Mouse (Mus musculus) kidney, adult 11 months (tissue): Measurements from ENCODE around the gene Hnrnpu.
A peak's percentile ranks its signal among the peaks of the same experiment; 100 is the strongest.
"Not testable (repeated sequence)": the region's sequence is repeated elsewhere in the genome, so short reads cannot be mapped to it uniquely, and the experiment has no call there.

ENCODE experiments used
- DNase-seq: peaks from one replicate; pipeline ENCODE4 v3.0.0; 2022

Gene Hnrnpu

DNA sequence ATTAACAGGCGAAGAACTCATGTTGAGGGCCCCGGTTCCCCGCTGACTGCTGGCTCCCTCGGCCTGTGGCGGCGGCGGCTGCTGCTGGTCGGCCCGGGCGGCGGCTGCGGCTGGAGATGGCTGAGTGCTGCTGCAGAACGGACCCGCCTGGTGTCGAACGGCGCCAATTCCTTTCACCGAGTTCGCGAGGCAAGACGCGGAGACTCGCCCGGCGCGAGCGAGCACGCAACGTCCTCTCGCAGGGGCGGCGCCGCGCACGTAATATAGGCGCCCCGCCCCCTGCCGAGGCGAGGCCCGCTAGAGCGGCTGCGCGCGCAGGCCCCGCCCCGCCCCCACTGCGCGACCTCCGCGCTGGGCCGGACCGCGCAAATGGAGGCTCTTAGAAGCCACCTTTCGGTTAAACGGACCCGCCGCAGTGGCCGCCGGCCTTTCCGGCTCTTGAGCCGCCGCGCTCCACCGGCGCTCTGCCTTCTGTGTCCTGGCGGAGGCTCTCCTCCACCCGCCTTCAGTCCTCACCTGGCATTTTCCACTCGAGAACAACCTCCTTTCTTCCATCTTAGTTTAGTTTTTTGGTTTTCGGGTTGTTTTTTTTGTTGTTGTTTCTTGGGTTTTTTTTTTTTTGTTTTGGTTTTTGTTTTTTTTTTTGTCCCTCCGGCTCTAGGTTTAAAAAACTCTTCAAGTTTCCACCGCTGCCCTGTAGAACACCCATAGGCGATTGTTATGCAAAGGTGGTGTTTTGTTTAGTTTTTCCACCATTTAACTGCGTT is at the start of gene Hnrnpu:
Hnrnpu (minus strand) TSS at position 247 of the 767 bp plus-strand sequence.
- peak; percentile 96 for DNase-seq

DNA sequence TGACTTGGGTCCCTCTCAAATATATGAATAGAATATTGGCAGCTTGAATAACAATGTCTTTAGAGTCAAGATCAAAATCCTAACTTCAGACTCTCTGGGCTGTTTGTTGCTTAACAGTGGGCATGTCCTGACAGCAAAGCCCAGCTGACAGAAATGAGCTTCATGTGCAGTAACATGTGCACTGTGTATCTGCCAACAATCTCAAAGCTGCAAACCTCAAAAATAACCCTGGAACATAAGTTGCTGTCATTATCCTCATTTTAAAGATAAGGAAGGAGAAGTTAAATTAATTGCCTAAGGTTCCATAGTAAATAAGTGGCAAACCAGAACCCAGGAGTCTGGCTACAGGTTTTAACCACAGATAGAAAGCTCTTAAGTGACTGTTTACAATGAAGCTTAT is 44.6 kb upstream of the Hnrnpu start:
- no peak for DNase-seq

DNA sequence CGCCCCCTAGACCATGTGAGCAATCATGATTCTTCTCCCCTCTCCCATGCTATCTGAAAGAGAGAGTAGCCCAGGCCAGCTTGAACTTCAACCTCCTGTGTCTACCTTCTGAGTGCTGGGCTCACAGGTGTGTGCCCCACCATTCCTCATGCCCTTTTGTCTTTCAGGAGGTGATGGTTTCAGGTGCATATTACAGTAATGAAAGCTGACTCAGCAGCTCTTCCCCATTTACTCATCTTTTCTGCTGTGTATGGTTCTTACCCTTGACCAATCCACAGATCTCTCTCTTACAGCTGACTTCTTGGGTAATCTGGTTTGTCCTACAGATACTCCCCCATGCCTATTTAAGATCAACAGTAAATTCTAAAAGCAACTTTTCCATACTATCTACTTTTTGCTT is 41.6 kb upstream of the Hnrnpu start:
- DNase-seq, result no peak

DNA sequence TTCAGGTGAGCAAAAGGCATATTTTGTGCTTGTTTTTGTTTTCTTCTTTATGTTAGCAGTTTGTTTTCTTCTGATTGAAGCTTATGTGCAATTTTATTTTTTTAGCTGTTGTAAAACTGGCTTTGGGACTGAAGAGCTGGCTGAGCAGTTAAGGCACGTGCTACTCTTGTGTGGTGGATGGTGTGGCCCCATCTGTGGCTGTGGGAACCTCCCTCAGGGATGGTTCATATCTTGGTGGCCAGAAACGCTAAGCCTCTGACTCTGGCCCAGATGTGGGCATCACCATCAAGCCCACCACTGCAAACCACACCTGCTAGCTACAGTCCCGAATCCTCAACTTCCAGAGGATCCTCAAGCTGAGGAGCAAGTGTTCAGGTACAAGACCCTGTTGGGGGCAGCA is 40.5 kb upstream of the Hnrnpu start:
- no peak for DNase-seq

DNA sequence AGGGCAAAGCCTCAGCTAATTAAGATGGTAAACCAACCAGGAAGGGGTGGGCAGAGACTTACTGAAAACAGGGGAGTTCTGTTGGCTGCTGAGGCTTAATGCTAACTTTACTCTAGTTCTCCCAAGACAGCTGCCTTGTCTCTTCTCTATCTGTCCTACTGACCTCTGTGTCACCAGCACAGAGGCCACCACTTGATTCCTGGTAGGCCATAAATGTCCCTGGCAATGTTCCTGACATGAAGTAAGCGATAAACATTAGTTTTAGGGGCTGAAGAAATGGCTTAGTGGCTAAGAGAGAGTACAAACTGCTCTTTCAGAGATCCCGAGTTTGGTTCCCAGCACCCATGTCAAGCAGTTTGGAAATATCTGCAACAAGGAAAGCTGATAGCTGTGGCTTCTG is 39.3 kb upstream of the Hnrnpu start:
- DNase-seq, result no peak

DNA sequence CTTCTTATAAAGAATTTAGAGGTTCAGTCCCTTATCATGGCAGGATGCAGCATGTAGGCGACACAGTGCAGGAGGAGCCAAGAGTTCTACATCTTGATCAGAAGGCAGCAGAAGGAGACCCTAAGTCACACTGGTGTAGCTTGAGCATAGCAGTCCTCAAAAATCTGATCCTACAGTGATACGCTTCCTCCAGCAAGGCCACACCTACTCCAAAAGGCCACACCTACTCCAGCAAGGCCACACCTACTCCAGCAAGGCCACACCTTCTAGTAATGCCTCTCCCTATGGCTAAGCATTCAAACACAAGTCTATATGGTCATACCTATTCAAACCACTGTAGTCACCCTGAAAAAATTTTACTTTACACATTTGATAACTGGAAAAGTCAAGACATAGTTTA is 38.5 kb upstream of the Hnrnpu start:
- DNase-seq, result no peak

DNA sequence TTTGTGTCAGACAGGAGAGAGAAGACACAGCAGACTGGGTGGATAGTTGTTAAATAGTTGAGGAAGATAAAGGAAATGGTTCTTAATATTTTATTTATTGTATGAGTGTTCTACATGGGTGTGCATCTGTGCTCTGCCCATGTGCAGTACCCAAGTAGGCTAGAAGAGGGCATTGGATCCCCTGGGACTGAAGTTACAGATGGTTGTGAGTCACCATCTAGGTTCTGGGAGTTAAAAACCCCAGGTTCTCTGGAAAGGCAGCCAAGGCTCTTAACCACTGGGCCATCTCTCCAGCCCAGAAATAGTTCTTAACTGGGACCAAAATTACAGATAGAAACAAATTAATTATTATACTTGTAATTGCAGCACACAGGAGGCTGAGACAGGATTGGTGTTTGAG is 37.8 kb upstream of the Hnrnpu start:
- no peak for DNase-seq

DNA sequence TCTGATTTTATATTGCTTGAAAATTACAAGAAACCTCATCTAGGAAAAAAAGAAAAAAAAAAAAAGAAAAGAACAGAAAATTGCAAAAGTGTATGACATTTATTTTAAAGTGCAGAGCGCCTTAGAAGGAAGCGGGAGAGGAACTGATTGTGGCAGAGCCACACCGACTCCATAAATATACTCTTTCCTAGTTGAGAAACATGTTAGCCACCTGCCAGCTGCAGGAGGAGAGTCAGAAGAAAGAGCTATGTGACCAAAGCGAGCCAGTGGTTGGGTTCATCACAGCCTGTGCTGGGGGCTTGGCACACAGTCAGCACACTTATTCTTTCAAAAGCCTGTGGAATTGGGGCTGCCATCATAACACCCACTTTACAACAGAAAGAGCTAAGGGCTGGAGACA is 35.1 kb upstream of the Hnrnpu start:
- no peak for DNase-seq

DNA sequence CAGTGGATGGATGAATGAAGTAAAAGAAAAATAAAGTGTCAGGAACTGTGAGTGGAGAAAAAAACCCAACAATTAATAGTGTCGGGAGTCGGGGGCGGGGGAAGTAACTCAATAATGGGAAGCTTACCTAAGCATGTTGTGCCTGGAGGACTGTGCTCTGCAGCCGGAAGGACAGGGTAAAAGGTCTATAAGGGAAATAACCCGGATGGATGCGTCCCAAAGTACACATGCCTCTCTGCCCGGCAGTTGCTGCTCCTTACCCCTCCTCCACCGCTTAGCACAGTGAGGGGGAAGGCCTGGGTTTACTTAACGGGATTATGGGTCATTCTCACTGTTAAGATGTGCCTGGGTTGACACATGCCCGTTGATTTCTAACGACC is 31.7 kb upstream of the Hnrnpu start:
- DNase-seq, result peak; percentile 71

DNA sequence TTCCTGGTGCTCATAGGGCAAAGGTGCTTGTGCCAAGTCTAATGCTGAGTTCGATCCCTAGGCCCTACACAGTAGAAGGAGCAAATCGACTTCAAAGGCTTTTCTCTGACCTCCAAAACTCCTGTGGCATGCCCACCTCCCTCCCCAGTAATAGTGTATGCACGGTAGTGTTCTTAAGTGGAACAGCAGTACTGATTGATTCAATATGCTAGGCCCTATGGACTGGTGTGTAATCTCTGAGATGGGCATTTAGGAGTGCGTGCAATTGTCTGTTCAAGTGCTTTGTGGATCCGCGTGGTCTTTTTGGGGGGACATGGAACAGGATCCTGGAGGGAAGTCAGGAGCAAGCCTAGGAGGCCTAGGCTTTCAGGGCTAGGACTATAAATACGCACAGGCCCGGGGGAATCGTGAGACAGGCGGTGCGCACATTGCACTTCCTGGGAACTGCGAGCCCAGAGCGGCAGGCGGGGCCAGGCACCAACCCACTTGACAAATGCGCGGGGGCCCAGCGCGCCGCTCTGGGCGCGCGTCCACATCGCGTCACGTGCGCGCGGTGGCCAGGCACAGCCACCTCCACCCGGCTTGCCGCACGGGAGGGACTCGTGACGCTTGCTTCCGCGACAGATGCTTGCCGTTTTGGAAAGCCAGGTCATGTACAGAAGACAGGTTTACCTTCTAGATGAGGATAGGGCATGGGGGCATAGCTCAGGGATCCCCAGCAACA is 31.1 kb upstream of the Hnrnpu start:
- DNase-seq, result peak; percentile 94

DNA sequence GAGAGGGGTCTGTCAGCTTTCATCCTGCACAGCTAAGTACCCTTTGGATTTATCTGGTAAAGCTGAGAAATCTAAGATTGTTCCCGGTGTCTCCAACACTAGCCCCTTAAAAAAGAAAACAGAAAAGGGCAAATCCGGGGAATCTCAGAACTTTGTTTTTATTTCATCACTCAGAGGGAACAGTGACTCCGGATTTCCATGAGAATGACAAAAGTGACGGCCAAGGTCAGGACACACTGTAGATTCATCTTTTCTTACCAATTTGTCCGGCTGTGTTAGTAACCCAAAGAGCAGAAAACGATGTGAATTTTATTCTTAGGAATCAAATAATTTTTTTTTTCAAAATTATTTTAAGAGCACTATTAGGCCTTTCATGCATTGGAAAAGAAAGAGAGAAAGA is 30.5 kb upstream of the Hnrnpu start:
- no peak for DNase-seq

DNA sequence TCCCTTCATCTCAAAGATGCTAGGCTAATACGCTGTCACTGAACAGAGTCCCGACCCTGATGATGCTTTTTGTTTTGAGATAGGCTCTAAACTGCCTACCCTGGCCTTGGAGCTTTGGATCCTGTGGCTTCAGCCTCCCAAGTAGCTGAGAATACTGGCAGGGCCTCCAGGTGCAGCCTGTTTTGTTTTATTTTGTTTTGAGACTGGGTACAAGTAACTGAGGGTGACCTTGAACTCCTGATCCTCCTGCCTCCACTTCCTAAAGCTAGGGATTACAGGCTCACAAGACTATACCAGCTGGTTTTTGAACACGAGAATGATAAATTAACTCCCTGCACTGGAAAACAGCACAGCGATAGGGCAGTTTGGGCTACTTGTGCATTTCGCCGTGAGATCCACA is 27.6 kb upstream of the Hnrnpu start:
- DNase-seq, result no peak

DNA sequence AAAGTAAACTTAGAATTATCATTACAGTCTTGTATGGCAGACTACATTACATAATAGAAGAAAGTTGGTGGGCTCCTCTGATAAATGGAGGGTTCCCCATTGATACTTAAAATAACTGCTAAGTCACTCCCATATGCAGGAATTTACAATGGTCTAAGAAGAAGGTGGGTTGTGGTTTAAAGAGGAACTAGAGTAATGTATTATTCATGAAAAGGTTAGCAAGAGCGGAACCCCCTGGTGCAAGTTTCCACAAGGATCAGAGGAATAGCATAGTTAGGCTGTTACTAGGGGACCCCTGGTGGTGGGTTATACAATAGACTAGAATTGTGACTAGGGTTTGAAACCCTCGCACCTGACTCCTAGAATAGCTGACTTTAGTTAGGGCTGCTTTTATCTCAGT is 23.1 kb upstream of the Hnrnpu start:
- no peak for DNase-seq

DNA sequence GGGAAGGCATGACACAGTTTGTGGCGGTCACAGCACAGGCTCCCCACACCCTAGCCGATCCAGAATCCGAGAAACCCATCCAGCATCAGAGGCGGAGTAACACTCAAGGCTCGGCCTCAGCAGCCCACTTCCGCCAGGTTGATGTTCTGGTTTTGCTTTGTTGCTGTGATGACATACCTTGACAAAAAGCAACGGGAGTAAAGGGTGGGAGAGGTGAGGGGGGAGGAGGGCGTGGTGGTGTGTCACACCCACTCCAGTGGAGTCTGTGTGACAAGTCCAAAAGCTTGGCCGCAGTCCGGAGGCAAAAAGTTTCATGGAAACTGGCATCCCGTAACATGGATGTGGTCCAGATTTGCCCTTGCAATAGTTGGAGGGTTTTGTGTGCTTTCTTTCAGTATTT is 22.7 kb upstream of the Hnrnpu start:
- DNase-seq, result no peak

DNA sequence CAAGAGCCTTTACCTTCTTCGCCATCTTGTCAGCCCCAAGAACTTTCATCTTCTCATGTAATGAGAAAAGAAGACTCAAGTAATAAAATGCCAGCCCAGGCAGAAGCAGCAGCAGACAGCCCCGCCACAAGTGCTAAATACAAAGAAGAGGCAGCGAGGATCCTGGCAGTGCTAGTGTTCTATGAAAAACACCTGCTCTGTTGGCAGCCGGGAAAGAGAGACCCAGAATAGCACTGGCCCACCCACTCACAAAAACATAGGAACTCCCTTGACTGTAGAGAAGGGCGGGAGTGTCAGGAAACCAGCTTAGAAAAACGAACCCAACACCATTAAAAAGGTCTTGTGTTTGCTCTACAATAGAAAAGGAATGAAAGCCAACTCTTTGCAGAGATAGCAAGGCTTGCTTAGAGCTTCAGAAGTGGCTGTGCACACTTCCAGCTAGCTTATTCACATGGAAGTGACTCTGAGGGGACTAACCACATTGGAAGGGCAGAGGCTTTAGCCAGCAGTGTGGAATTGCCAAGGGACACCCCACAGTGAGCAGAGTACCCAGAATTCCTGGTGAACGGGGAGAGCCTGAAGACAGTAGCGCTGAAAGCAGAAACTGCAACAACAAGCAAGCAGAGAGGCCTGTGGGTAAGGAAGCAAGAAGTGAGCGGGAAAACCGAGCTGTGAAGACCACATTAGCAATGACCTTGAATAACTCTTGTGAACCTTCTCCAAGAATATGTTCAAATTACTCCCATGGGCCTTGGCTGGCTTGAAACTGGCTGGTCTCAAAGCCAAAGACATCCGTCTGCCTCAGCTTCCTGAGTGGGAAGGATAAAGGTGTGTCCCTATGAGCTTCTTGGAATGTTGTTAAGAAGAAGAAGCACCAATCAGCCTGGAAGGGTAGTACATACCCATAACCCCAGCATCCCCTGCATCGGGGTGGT is 20.4 kb upstream of the Hnrnpu start:
- no peak for DNase-seq

DNA sequence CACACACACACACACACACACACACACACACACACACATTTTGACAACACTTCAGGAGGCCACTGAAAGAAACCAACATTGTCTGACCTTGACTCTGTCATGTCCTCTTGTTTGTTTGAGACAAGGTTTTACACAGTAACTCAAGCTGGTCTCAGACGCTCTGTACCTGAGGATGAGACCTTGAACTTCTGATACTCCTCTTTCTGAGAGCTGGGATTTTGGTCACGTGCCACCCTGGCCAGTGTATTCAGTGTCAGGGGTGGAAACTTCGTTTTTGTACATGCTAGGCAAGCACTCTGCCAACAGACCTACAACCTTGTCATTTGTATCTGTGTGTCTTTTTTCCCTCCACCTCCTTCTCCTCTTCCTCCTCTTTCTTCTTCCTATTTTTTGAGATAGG is 17.0 kb upstream of the Hnrnpu start:
- DNase-seq, result no peak

DNA sequence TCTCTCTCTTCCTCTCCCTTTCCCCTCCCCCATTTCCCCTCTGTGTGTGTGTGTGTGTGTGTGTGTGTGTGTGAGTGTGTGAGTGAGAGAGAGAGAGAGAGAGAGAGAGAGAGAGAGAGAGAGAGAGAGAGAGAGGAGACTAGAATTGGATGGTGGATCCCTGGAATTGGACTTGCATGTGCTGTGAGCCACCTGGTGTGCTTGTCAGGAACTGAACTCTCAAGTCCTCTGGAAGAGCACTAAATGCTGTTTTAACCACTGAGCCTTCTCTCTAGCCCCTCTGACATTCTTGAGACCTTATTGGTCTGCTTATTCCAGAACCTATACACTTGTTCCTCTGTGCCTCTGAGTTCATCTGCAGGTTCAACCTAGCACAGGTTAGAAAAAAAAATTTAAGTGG is 14.0 kb upstream of the Hnrnpu start:
- DNase-seq, result no peak

DNA sequence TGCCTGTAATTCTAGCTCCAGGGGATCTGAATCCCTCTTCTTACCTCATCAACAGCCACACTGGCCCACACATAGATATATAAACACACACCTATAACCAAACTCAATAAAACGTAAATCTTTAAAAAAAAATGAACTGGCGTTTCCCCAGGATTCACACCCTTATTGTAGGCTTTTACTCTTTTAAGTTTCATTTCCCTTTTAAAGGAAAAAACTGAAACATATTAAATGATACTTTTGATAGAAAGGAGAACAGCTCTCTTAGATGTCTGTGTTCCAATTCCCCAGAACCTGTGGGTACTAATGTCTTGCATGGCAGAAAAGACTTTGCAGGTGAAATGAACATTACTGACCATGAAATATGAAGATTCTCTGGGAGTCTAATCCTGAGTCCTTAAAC is 13.2 kb upstream of the Hnrnpu start:
- no peak for DNase-seq

DNA sequence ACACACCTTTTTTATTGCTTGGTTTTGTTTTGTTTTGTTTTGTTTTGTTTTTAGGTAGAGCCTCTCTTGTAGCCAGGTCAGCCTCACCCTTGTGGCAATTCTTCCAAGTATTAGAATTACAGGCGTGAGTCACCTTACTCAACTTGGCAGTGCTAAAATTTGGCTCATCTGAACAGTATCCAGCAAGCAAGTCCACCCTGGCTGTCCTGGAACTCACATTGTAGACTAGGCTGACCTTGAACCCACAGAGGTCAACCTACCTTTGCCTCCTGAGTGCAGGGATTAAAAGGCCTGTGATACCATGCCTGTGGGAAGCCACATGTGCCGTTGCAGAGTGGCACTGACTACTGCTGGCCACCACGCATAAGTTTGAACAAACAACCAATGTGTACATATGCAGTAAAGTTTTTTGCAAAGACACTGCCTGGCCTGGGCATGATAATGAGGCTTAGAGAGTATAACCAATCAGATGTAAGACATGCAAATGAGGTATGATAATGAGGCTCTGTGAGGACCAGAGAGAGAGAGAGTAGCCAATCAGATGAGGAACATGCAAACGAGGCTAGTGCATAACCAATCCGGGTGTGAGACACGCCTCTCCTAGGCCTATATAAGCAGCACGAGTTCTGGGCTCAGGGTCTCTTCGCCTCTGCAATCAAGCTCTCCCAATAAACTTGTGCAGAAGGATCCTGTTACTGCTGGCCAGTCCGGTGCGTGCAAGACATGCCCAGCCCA is 6.6 kb upstream of the Hnrnpu start:
- not testable (repeated sequence) for DNase-seq

DNA sequence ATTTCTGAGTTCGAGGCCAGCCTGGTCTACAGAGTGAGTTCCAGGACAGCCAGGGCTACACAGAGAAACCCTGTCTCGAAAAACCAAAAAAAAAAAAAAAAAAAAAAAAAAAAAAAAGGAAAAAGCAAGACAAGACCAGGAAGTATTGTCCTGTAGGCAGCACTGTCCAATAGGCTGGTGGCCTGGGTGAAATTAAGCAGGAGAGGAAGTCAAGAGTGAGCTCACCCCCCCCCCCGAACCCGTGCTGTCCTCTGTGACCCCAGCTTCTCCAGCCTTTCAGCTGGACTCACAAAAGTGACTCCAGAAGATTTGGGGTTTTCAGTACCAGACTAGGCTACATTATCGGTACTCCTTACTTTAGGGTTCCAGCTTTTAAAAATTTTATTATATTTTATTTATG is 5.0 kb upstream of the Hnrnpu start:
- no peak for DNase-seq

DNA sequence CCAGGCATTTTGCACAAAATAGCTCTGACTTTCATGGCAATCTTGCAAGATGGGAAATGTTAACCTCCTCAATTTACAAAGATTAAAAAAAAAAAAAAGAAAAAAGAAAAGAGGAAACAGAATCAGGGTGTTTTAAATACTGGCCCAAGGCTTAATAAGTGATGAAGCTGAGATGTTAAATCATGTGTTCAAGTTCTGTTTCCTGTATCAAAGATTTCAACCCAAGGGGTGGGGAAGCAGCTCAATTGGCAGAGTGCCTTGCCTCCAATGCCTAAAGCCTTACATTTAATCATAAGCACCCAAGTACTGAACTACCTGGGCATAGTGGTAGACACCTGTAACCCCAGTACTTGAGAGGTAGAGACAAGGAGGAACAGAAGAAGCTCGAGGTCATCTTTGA is 4.5 kb upstream of the Hnrnpu start:
- no peak for DNase-seq

DNA sequence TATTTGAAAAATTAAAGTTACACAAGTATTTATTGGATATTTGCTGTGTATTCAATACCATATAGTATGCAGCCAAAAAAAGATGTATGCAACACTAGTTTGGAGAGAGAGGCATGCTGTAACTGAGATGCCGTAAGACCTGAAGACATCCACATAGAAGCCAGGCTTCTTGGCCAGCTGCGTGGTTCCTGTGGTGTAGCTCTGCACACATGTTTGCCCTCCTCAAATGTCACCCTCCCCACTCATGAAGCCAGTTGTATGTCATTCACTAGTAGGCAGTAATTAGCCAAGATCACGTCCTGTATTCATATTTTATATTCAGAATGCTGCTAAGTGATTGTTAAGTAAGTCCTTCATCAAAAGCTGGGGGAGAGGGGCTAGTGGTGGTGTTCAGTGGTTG is 3.8 kb upstream of the Hnrnpu start:
- DNase-seq, result no peak

DNA sequence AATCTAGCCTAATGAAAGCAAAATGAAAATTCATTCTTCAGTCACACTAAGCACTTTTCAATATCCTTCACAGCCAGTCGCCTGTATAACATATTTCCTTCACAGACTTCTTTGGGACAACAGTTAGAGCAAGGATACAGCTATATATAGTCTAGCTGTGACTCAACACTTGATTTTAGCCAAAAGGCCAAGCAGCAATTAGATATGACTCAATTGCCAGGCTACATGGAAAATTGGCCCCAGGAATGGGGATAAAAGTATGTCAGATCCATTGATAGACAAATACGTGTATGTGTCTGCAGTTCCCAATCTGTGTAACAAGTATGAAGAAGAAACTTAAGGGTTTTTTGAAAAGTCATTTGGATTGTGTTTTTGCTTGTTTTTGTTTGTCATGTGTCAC is 2.6 kb upstream of the Hnrnpu start:
- DNase-seq, result no peak
